Mouse (Mus musculus) lung, adult 18-20 months (tissue): ENCODE data around the gene Ccdc167.

Source experiments
- DNase-seq, 2 experiments: peaks; one replicate each; pipeline ENCODE4 v3.0.0; 2022; ENCODE audit warnings: mixed read lengths in 2 of 2

Gene Ccdc167

DNA sequence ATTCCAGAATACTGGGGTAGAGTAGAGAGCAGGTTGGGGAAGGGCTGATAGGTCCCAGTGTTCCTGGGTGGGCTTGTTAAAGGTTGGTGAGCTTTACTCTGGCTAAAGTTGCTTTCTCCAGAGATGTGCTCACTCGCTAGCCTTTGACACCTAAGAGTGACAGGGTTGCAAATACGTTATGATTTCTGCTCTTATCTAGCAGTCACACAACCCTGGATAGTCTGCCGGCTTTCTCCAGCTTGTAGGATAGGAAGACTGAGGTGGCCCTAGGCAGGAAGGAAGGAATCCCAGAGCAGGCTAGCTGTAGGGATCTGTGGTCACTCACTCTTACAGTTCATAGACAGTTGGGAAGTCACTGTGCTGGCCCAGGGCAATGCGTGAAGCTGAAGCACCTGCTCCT is 32.6 kb downstream of the Ccdc167 start:
- no peak for DNase-seq

DNA sequence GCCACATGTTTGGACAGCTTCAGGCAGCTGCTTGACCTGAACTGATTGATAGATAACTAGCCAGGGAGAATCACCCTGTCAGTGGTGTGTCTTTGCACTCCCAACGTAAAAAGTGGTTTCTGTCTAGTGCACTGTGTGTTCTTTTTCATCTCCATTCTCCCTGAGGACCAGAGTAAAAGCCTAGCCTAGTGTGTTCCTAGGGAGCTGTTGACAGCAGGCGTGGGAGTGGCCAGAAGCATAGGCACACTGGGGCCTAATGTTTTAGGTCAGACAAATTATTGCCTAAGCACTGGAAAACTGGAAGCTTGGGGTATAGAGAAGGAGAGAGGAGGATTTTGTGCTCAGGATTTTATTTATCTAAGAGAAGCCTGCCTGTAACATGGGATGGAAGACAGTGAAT is 33.7 kb downstream of the Ccdc167 start:
- DNase-seq = no peak

DNA sequence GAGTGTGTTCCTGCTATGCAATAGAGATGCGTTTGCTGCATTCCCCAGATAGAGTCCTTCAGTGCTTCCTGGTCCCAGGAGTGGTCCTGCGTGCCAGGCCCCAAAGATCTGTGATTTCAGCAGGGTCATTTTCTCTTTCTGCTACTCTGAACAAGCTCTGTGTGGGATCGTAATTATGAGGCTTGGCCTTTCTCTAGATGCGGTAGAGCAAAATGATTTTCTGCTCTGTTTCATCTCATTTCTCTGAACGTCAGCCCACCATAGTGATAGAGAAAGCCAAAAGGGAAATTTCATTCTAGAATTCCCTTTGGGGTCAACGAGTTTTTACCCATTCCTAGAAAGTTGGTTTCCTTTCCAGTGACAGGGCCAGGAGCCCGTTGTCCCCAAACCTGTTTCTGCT is 34.6 kb downstream of the Ccdc167 start:
- DNase-seq = no peak

DNA sequence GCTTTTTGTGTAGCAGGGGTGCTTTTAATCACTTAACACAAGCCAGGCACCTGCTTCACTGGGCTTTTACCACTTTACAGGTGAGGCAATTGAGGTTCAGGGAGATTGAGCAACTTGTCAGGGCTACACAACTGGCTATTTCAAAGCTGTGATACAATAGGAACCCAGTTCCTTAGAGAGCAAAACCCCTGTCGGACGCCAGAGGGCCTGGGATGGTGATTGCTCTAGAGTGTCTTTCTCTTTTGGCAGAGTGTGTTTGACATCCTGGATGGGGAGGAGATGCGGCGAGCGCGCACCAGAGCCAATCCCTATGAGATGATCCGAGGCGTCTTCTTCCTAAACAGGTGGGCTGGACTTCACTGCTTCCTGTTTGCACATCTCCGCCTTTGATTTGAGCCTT is 35.2 kb downstream of the Ccdc167 start:
- DNase-seq = no peak

DNA sequence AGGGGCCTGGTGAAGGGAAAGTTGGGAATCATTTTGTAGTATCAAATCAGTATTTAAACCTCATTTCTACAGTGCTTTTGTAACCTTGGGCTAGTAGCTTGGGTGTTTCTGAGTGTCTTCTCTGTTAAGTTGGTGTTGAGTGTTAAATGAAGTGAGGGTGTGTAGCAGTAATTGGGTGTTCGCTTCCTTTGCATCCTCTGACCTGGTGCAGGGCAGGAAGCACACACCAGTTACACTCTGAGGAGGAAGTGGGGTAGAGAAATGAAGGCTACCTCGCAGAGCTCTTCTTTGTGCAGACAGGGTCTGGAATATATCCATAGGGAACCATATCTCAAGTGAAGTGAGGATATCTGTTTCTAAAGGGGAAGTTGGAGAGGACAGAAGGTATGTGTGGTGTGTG is 35.9 kb downstream of the Ccdc167 start:
- no peak for DNase-seq

DNA sequence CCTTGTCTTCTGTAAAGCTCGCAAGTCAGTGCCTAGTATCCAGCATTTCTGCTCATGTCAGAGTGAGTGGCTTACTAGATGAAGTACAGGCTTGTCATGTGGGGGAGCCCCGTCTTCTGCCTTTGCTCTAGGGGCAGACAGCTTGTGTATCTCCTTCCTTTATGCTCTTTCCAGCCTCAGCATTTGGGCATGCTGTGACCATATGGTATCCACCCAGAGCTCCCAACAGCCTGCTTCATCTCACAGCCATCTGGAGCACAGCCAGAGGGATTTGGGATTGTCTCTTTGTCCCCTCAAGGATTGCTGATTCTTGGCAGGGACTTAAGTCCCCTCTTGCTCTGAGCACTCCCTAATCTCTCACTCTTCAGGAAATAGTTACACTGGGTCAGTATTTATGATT is 36.7 kb downstream of the Ccdc167 start:
- no peak for DNase-seq

DNA sequence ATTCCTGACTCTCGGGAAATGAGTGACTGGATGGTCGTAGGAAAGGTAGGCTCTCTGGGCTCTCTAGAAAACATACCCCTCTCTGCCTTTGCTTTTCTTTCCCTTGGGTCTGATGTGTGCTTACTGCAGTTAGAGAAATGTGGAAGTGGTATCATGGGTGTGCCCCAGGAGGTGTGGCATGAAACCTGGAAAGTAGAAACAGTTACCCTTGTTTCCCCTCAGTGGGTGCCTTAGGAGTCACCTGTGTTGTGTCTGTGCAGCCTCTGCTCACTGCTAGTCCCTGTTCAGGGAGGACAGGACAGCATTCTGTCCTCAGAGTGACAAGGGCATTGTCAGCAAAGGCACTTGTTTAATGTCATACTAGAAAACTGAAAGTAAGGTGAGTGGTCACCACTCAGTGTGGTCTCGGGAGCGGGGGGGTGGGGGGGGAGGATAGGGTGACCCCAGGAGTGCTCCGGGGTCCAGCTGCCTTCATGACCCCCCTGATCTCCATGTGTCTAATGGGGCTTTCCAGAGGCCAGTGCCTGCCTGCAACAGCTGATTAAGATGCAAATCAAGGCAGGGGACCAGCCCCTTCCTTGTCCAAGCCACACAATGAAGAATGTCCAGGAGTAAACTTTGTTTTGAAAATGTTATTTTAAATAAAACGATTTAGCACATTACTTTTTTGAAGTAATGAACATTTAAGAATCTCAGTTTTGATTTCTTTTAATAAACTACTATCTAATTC is 37.6 kb downstream of the Ccdc167 start:
- no peak for DNase-seq

DNA sequence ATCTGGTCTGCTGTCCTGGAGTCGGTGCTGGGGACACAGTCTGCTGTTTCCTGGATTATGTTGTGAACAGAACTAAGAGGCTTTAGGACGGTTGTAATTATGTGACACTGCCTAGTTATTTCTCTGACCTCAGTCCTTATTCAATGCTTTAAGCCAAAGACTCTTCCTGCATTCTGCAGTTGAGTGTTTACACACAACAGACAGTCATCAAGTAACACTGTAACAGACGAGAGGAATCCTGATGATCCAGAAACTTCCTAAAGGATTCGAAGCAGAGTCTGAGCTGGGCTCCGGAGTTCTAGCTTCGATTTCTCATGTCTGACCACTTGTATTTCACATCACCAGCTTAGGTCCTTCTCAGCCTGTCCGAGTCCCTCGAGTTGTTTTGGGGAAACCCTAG is 38.3 kb downstream of the Ccdc167 start:
- DNase-seq = no peak

DNA sequence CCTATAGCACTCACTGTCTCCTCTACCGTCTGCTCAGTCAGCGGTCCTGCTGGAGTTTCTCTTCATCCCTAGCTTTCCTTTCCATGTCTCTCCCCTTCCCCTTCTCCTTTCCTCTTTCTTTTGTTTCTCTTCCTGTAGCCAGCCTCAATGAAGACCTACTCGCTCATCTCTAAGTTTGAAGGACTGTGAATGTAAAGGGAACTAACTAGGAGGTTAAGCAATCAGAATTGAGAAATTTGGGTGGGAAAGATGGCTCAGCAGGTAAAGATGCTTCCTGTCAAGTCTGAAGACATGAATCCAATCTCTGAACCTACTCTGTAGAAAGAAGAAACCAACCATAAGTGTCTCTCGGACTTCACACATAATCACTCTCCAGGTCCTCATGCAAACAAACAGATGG is 43.5 kb downstream of the Ccdc167 start:
- no peak for DNase-seq

DNA sequence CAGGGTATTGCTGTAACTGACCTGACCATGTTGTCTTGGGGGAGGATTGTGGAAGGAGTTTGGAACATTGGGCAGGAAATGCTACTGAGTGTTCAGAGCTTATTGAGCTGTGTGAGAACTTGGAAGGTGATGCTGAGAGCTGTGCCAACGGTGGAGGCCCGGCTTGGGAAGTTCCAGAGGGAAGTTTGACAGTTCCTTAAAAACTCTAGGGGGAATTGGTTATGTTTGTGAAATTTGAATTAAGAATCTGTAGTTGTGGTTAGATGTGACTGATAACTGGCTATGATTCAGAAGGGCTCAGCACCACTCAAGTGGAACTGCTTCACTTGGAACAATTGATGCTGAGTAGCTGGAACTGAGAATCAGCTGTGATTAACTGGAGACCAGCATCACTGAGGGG is 45.8 kb downstream of the Ccdc167 start:
- no peak for DNase-seq

DNA sequence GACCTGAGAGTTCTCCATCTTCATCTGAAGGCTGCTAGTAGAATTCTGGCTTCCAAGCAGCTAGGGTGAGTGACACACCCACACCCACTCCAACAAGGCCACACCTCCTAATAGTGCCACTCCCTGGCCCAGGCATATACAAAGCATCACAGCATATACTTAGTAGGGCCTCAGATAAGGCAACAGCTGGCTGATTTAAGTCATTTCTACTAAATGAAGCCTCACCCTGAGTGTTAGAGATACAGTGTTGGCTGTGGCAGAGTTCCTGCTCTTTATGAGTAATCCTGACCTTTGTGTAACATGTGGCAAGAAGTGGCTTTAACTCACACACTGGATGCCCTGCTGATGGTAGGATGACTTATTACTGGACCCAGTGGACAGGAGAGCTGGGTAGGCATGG is 46.9 kb downstream of the Ccdc167 start:
- DNase-seq = no peak

DNA sequence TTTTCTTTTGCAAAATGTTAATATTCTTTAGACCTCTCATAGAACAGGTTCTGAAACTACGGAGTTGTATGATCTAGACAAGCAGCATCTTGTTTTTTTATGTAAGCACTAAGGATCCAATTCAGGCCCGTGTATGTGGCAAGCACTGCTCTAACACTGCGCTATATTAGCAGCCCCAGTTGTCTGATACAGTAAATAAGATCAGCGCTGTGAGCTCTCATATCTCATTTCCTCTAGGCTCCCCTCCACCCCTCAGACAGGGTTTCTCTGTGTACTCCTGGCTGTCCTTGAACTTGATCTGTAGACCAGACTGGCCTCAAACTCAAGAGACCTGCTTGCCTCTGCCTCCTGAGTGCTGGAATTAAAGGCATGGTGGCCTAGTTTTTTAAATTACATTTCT is 47.8 kb downstream of the Ccdc167 start:
- no peak for DNase-seq

DNA sequence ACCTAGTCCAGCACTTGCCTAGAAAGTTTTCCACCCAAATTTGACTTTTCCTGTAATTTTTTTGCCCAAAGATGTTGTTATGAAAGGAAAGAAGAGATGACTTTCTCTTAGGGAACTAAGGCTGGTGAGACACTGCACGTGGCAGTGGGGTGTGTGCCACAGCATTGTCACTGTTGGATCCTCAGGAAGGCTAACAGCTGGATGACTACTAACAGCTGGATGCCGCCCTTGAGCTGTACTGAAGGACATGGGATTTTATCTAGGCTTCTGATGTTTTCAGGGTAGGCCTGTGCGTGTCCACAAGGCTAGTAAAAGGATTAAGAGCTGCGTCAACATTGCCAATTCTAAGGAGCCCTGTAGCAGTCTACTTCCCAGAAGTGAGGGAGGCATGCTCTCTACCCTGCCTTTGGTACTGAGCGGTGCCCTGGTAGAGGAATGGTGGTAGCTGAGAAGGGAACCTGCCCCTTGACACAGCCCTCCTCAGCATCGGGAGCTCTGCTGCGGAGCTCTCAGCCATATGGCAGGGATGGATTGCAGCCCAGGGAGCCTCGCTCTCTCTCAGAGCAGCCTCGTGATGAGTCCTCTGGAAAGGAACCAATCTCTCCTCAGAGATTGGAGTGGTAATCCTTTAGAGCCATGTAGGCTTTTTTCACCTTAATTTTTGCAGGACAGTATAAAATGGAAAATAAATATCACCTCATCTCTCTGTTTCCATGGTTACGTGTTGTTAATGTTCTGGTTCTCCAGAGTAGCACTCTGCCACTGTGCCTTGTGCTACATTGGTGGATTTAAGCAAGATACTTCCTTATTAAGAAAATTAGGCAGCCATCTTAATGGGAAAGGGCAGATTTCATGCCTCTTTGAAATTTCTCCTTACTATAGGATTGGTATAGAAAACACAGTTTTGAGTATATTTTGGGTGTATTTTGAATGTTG is 48.5 kb downstream of the Ccdc167 start:
- DNase-seq = no peak

DNA sequence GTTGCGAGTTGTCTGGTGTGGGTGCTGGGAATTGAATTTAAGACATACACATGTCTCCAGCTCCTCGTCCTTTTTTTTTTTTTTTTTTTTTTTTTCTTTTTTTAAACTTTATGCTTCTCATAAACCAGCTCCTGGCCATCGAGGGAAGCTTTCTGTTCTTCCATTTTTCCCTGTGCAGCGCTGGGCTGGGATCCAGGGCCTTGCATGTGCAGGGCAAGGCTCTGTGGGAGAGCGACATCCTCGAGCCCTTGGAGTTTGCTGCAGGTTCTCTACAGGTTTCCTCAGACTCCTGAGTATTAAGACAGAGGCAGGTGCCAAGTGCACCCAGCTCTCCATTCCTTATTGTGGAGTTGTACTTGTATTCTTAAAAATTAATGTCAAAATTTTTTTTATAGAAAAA is 54.7 kb downstream of the Ccdc167 start:
- DNase-seq = no peak

DNA sequence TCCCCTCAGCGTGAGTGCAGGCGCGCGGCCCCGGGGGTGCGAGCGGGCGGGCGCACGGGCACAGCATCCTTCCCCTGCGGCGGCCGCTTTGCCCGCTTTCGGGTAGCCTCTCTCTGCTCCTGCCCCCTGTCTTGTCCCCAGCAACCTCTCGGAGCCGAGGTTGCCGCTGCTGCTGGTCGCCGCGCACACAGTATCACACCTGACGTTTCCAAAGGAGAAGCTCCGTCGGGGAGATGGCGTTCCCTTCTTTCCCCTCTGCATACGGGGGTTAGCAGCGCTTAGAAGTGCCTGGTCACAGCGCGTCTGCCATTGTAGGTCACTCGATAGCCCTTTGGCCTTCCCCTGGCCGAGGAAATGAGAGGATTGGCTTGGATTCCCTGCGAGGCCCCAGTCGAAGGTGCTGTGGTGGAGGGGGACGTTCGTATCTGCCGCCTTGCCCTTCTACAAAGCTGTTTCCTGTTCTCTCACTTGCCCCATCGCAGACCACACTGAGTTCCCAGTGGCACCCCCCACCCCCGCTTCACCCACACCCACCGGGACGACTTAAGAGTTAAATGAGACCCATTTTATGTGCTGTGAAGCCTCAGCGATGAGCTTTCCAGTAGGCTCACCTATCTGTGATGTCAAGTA is 56.0 kb downstream of the Ccdc167 start:
- DNase-seq = peak in 1 of 2 experiments; percentile 14

DNA sequence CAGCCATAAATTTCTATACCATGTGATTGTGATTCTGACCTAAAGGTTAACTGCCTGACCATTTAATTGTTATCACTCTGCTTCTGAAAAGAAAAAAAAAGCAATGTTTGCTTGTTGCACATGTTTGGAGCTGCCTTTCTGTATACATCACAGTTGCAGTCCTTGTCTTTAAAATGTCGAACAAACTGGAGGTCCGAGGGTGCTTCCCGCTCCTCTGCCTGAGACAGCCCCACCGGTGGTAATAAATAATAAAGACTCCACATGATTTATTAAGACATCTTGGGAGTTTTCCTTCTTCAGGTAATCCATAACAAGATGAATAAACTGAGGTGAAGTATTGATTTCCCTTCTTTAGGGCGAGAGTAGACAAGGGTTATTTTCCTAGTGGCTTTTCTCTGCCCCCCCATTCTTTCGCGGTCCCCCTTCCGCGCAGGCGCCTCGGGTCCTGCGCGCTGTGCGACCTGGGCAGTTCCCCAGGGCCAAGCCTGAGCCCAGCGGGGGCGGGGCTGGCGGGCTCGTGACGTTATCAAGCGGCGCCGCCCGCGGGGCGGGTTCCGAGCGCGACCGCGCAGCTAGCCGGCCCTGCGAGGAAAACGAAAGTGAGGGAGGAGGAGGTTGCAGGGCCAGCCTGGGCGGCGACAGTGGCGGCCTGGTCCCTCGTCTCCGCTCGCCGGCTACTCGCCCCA is 56.6 kb downstream of the Ccdc167 start, which contains the start of gene Cmtr1:
Gene Cmtr1 (plus strand): TSS at position 520 of the 686 bp plus-strand sequence.
- DNase-seq = peak; percentile 96 to 97

DNA sequence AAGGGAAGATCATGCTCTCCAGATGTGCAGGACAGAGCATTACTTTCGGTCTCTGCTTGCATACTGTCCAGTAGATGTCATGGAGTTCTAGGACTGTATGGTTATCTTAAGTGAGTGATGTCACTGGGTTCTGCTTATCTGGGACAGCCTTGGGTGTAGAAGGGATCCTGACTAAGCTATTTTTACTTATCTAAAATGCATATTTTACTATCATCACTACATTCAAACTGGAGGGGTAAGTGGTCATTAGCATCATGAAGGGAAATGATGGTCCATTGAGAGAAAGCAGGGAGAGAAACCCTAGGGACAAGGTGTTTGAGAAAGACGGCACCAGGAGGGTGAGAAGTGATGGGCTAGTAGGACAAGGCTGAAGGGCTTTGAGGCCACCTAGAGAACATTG is 58.6 kb downstream of the Ccdc167 start:
- no peak for DNase-seq

DNA sequence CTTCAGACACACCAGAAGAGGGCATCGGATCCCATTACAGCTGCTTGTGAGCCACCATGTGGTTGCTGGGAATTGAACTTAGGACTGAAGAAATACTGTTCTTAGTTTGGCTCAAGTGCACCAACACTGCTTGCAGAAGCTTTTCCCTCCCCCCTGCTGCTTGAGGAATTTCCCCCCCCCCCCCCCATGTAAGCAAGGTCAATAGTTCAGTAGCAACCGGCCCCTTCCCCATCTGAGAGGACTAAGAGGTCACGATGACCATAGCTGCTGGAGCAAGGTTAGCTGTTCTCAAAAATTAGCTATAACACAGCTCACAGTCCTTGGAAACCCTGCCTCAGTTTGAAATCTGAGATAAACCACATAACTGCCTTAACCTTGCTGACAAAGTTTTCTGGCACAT is 74.6 kb downstream of the Ccdc167 start:
- DNase-seq = no peak

DNA sequence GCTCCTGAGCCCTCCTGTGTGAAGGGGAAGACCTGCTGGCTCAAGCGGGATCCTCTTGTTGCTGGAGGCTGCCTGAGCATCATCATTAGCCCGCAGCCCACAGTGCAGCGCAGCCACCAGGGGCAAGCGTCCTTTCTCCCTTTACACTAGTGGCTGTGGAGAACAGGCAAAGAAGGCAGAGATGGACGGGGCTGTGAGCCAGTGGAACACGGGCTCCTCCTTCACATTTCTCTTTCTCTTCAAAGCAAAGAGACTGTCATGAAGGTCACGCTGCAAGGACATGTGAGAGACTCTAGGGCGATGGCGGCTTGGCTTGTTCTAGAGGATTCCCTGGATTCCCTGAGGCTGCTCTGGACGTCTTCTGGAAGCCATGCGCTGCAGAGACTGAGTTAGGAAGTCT is 75.9 kb downstream of the Ccdc167 start:
- DNase-seq = no peak

DNA sequence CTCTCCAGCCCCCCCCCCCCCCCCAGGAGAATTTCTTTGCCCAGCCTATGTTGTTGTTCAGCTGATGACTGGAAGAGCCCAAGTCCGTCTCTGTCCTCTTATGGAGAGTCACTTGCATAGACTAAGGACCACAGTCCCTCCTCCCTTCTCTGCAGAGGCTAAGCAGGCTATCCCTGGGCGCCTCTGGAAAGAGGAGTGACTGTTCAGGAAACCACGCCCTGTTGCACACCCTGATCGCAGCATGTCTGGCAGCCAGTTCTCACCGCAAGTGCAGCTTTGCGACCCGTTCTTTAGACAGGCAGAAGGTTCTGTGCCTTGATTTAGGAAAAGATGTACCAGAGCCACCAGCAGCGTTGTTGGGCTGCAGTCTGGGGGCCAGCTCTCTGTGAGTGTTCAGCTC is 78.9 kb downstream of the Ccdc167 start:
- DNase-seq = peak in 1 of 2 experiments; percentile 23

DNA sequence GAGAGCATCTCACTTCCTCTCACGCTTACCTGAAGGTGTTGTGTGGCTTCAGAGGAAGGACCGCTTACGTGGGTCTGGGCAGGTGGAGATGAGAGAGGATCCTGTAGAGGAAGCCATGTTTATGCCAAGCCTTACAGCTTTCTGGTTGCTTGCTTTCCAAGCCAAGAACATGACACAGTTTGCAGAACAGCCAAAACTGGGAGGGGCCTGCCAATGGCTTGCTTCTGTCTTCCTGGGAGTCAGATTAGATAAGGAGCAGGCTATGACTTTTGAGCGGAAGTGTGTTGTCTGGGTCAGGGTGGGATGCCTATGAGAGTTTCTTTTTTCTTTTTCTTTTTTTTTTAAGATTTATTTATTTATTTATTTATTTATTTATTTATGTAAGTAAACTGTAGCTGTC is 79.5 kb downstream of the Ccdc167 start:
- peak; percentile 17 to 26 for DNase-seq
